Mouse (Mus musculus) heart, embryonic 10.5 days (tissue): ENCODE data around the gene Uty. TPM values are rescaled to one million over a fixed set of nuclear protein-coding genes. Genes with fewer than 3 reads are reported as not detected.

Experiments used
- polyA plus RNA-seq: library from polyadenylated mRNA; unstranded; fragments of >200 nt; fragmentation: Nextera tagmentation; extraction: Ambion mirVana; gene quantifications from 2 replicates; pipeline ENCODE4 v1.2.1, GENCODE M21; 2016

Uty gene
- polyA plus RNA-seq, 1 experiment from 2014 or later, result 10.4 TPM

Other genes starting within 250 kb of the Uty start
- 23.3 and 32.7 TPM in 2 replicates for gene Eif2s3y, start 235.2 kb downstream of the Uty start, polyA plus RNA-seq
- gene Ddx3y, start 40.9 kb upstream of the Uty start, polyA plus RNA-seq, result 12.5 and 18.6 TPM in 2 replicates
- not detected in 2 replicates for gene Usp9y, start 214.0 kb upstream of the Uty start, polyA plus RNA-seq